Mouse (Mus musculus) cerebellum, adult 2 months (tissue): ENCODE measurements around the gene Zyx.

Experiments used
- CTCF ChIP-seq: fragments of 200-500 bp; IDR thresholded peaks from 2 replicates; pipeline ENCODE4 v1.5.1; 2011; ENCODE audit warnings: low read depth, mild to moderate bottlenecking, control low read depth, low read length, moderate library complexity, borderline replicate concordance; ENCODE audit not compliant: insufficient read depth
- POLR2A ChIP-seq: fragments of 200-500 bp; IDR thresholded peaks from 2 replicates; pipeline ENCODE4 v1.6.1; 2011; ENCODE audit warnings: low read length, control low read depth, borderline replicate concordance; ENCODE audit not compliant: insufficient read depth

GRCm38 (mm10) chr6:42380416-42381144 is 31.1 kb downstream of the Zyx start:
- TF ChIP-seq POLR2A, result no peak
- TF ChIP-seq CTCF, result peak; percentile 68
